Mouse (Mus musculus) small intestine, adult 2 months (tissue): ENCODE measurements around the gene Arrdc5.

ENCODE experiments used
- CTCF ChIP-seq: fragments of 200-500 bp; IDR thresholded peaks from 2 replicates; pipeline ENCODE4 v1.5.1; 2012; ENCODE audit warnings: low read depth, mild to moderate bottlenecking, control low read depth, inconsistent platforms, low read length, moderate library complexity, mixed read lengths; ENCODE audit not compliant: insufficient replicate concordance, insufficient read length; ENCODE audit errors: extremely low read depth
- POLR2A ChIP-seq: fragments of 200-500 bp; IDR thresholded peaks from 2 replicates; pipeline ENCODE4 v1.6.1; 2012; ENCODE audit warnings: low read depth, mild to moderate bottlenecking, control low read depth, inconsistent platforms, low read length, moderate library complexity

DNA sequence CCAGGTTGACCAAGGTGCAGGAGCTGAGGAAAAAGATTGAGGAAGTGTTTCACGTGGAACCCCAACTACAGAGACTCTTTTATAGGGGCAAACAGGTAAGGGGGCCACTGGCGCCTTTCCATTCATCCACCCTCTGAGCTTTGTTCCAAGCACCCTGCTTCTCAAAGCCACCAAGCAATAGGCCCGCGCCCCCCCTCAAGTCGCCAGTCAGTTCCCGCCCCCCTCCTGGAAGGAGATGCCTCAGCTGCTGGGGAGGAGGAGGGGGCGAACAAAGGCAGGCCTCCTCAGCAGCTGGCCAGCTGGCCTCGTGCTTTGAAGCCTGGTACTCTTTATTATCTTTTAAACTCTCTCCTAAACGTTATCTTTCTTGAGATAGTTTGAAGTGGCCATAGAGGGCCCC, 5.1 kb upstream of the Arrdc5 start:
- TF ChIP-seq CTCF (no peak), POLR2A (no peak)
